Mouse (Mus musculus) liver, postnatal 0 days (tissue): ENCODE data around the gene Proser3. TPM values are rescaled to one million over a fixed set of nuclear protein-coding genes. Genes with fewer than 3 reads are reported as not detected.
"Not testable (repeated sequence)": the region's sequence is repeated elsewhere in the genome, so short reads cannot be mapped to it uniquely, and the experiment has no call there.

Experiments
- ATAC-seq: fragments of 200-750 bp; cut with Nextera tagmentation; 2 replicates; pipeline ENCODE4 v1.8.0; 2017; ENCODE audit warnings: mild to moderate bottlenecking, moderate library complexity
- DNase-seq: peaks from one replicate; pipeline ENCODE4 v3.0.0-alpha.2; 2016
- H3K27ac ChIP-seq: fragments of 300-500 bp; sonication (generic); 2 replicates; pipeline ENCODE4 v1.5.1; 2014; ENCODE audit warnings: antibody characterized with exemption, moderate library complexity, mild to moderate bottlenecking, low read depth
- H3K27me3 ChIP-seq: fragments of 300-500 bp; sonication (generic); 2 replicates; pipeline ENCODE4 v1.6.1; 2014; ENCODE audit warnings: low read length, control low read depth, mixed read lengths; ENCODE audit not compliant: insufficient read depth
- H3K36me3 ChIP-seq: fragments of 300-500 bp; sonication (generic); replicated peaks from 2 replicates; pipeline ENCODE4 v1.6.1; 2014; ENCODE audit warnings: mild to moderate bottlenecking, control low read depth, low read length, moderate library complexity, mixed read lengths; ENCODE audit not compliant: insufficient read depth
- H3K4me1 ChIP-seq: fragments of 300-500 bp; sonication (generic); 2 replicates; pipeline ENCODE4 v1.6.1; 2014; ENCODE audit warnings: antibody characterized with exemption, mild to moderate bottlenecking, control low read depth; ENCODE audit not compliant: insufficient read depth
- H3K4me2 ChIP-seq: fragments of 300-500 bp; sonication (generic); 2 replicates; pipeline ENCODE4 v1.6.1; 2014; ENCODE audit warnings: low read depth, mild to moderate bottlenecking, low read length, moderate library complexity, mixed read lengths
- H3K4me3 ChIP-seq: fragments of 300-500 bp; sonication (generic); 2 replicates; pipeline ENCODE4 v1.5.1; 2014; ENCODE audit warnings: low read depth, low read length
- H3K9ac ChIP-seq: fragments of 300-500 bp; sonication (generic); replicated peaks from 2 replicates; pipeline ENCODE4 v1.6.1; 2014; ENCODE audit warnings: mild to moderate bottlenecking, moderate library complexity
- H3K9me3 ChIP-seq: fragments of 300-500 bp; sonication (generic); 2 replicates; pipeline ENCODE4 v1.6.1; 2016; ENCODE audit warnings: mild to moderate bottlenecking, control low read depth, low read length, mixed read lengths
- CTCF ChIP-seq: sonication (generic); IDR thresholded peaks from 2 replicates; pipeline ENCODE4 v1.5.1; 2016; ENCODE audit warnings: antibody characterized with exemption, low read depth
- EP300 ChIP-seq: IDR thresholded peaks from 2 replicates; pipeline ENCODE4 v1.6.1; 2016; ENCODE audit warnings: antibody characterized with exemption, low read depth, mild to moderate bottlenecking
- WGBS: fragments of 180-500 bp; shearing (Covaris S2); extraction: QIAGEN DNeasy Blood & Tissue Kit; methylation state at CpG from one replicate; pipeline ENCODE4 v1.1.7; 2014; ENCODE audit not compliant: insufficient replicate concordance; 5-methylcytosine and 5-hydroxymethylcytosine counted together
- polyA plus RNA-seq: library from polyadenylated mRNA; unstranded; fragments of >200 nt; fragmentation: Nextera tagmentation; extraction: Ambion mirVana; gene quantifications from 2 replicates; pipeline ENCODE4 v1.2.1, GENCODE M21; 2015

The Proser3 gene
- polyA plus RNA-seq, 1 experiment from 2014 or later, result 1.1 TPM

GRCm38 (mm10) chr7:30515003-30515760 is 36.9 kb downstream of the Proser3 start:
- ATAC-seq (peak; percentile 30; the same call in 1 of the 2 replicates), DNase-seq (no peak)
- no peak overlapping the region for H3K27ac ChIP-seq
- H3K4me3 ChIP-seq, result no peak overlapping the region
- TF ChIP-seq CTCF (no peak), EP300 (no peak)
- WGBS, result 57% methylated on average over 24 of the region's 24 CpGs
- no peak overlapping the region for H3K9ac ChIP-seq
- no peaks in the 10 kb centered on the region for H3K27me3 ChIP-seq
- H3K9me3 ChIP-seq, result no peaks in the 10 kb centered on the region
- H3K4me1 ChIP-seq, result no peaks in the 10 kb centered on the region
- H3K36me3 ChIP-seq, result no peaks in the 10 kb centered on the region
- H3K4me2 ChIP-seq, result no peak overlapping the region

GRCm38 (mm10) chr7:30508061-30508460 is 44.0 kb downstream of the Proser3 start:
- Histone ChIP-seq H3K4me2 (no peak overlapping the region), H3K36me3 (peaks cover 4% of the 10 kb centered on the region; the same call in 1 of the 2 replicates), H3K4me1 (no peaks in the 10 kb centered on the region), H3K9ac (no peak overlapping the region), H3K27me3 (no peaks in the 10 kb centered on the region), H3K27ac (no peak overlapping the region), H3K9me3 (no peaks in the 10 kb centered on the region), H3K4me3 (no peak overlapping the region)
- DNase-seq (peak; percentile 13), ATAC-seq (peak; percentile 36)
- TF ChIP-seq CTCF (no peak), EP300 (no peak)
- 28% methylated on average over 4 of the region's 4 CpGs for WGBS

DNA sequence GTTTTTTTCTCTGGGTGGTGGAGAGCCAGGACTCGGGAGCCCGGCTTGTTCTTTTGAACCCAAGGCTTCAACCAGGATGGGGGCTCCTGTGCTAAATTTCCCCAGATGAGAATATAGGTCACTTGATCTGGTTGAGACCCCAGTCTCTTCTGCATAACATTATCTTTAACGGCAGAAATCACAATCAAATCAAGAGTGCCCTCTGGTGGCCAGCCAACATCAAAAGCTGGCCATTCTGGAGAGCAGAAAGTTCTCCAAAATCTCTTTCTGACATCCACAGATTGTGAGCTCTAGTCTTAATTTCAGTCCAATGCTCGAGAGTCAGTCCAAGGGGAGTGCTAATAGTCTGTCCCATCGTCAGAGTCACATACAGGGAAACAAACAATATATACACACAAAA is 50.9 kb downstream of the Proser3 start:
- not testable (repeated sequence) for DNase-seq

GRCm38 (mm10) chr7:30495506-30496042 is 56.5 kb downstream of the Proser3 start:
- not testable (repeated sequence) for H3K9me3 ChIP-seq, DNase-seq, H3K36me3 ChIP-seq, H3K9ac ChIP-seq, ATAC-seq, H3K4me1 ChIP-seq, H3K27me3 ChIP-seq
- Histone ChIP-seq H3K27ac (0 out of 2 replicates have a peak overlapping the region, but pooled peaks have one; percentile 22), H3K4me2 (peak overlapping the region; percentile 62; the same call in 1 of the 2 replicates), H3K4me3 (0 out of 2 replicates have a peak overlapping the region, but pooled peaks have one; percentile 35)
- WGBS, result 56% methylated on average over 5 of the region's 5 CpGs

More for the DNA sequence above, 50.9 kb downstream of the Proser3 start:
- TF ChIP-seq CTCF, result peak; percentile 41; the same call in 1 of the 2 replicates
- not testable (repeated sequence) for H3K9me3 ChIP-seq, H3K4me2 ChIP-seq, H3K27ac ChIP-seq, H3K9ac ChIP-seq, H3K27me3 ChIP-seq, ATAC-seq, H3K36me3 ChIP-seq, H3K4me1 ChIP-seq, H3K4me3 ChIP-seq
- WGBS, result 65% methylated on average over 5 of the region's 5 CpGs

- DNase-seq, result peak; percentile 66
These were observed 58.6 kb downstream of the Proser3 start, which contains the start of gene Prodh2 for GRCm38 (mm10) chr7:30493401-30493931. Prodh2 (plus strand) TSS chr7:30493622.

GRCm38 (mm10) chr7:30492765-30493164 is 59.3 kb downstream of the Proser3 start:
- H3K27me3 ChIP-seq, result no peaks in the 10 kb centered on the region
- TF ChIP-seq CTCF (peak; percentile 88), EP300 (no peak)
- peak overlapping the region; percentile 78 for H3K27ac ChIP-seq
- no peak overlapping the region for H3K4me3 ChIP-seq
- no peaks in the 10 kb centered on the region for H3K9me3 ChIP-seq
- DNase-seq (peak; percentile 86), ATAC-seq (peak; percentile 57)
- H3K9ac ChIP-seq, result no peak overlapping the region
- H3K4me2 ChIP-seq, result no peak overlapping the region
- peaks cover 3% of the 10 kb centered on the region; the same call in 1 of the 2 replicates for H3K4me1 ChIP-seq
- H3K36me3 ChIP-seq, result no peaks in the 10 kb centered on the region
- WGBS, result 10% methylated on average over 4 of the region's 4 CpGs

More at GRCm38 (mm10) chr7:30493401-30493931, 58.6 kb downstream of the Proser3 start, which contains the start of gene Prodh2:
- H3K4me2 ChIP-seq, result peak within 1 kb of the TSS; percentile 62
- H3K36me3 ChIP-seq, result no peaks in the 10 kb centered on the region
- peaks cover 3% of the 10 kb centered on the region; the same call in 1 of the 2 replicates for H3K4me1 ChIP-seq
- ATAC-seq, result peak; percentile 91
- peak within 1 kb of the TSS; percentile 35 for H3K4me3 ChIP-seq
- TF ChIP-seq CTCF (peak; percentile 24; the same call in 1 of the 2 replicates), EP300 (peak; percentile 12; the same call in 1 of the 2 replicates)
- WGBS, result 51% methylated on average over 11 of the region's 11 CpGs
- peak within 1 kb of the TSS; percentile 61 for H3K9ac ChIP-seq
- no peaks in the 10 kb centered on the region for H3K27me3 ChIP-seq
- H3K27ac ChIP-seq, result peak within 1 kb of the TSS; percentile 78
- H3K9me3 ChIP-seq, result no peaks in the 10 kb centered on the region
